Mouse (Mus musculus): Measurements from ENCODE around the gene Olfr1349. TPM values are rescaled to one million over a fixed set of nuclear protein-coding genes. Genes with fewer than 3 reads are reported as not detected.

The Olfr1349 gene
- polyA plus RNA-seq, 1 experiment from 2014 or later, result 0.10 TPM

GRCm38 (mm10) chr7:6466951-6467350, 55.8 kb downstream of the Olfr1349 start, which contains the start of gene Olfr1346:
Olfr1346 (plus strand) TSS chr7:6467101.
- Histone ChIP-seq H3K9me3 (replicated peaks; ENCODE audit: control insufficient read depth, low read length) (no peaks in the 10 kb centered on the region), H3K27ac (ENCODE audit: low read depth, low read length) (no peak within 1 kb of the TSS), H3K27me3 (ENCODE audit: control insufficient read depth, insufficient read depth, low read length) (no peaks in the 10 kb centered on the region), H3K4me3 (ENCODE audit: low read depth, low read length) (no peak within 1 kb of the TSS), H3K4me2 (no peak within 1 kb of the TSS), H3K9ac (ENCODE audit: low read depth, low read length) (no peak within 1 kb of the TSS), H3K36me3 (ENCODE audit: control insufficient read depth, insufficient read depth, low read length) (no peaks in the 10 kb centered on the region), H3K4me1 (ENCODE audit: control insufficient read depth, insufficient read depth, low read length) (no peaks in the 10 kb centered on the region)
- no peak for ATAC-seq (replicated peaks; ENCODE audit: insufficient number of reproducible peaks, low FRiP score, low TSS enrichment)

Other genes starting within 250 kb of the Olfr1349 start
- gene Zfp667, start 236.4 kb downstream of the Olfr1349 start, polyA plus RNA-seq (2014; fragmentation: Nextera tagmentation; extraction: Ambion mirVana), result 6.3 and 6.7 TPM in 2 replicates
- 4.4 and 5.1 TPM in 2 replicates for gene Zfp583, start 191.7 kb downstream of the Olfr1349 start, polyA plus RNA-seq (2014; fragmentation: Nextera tagmentation; extraction: Ambion mirVana)
- gene Gm3854, start 179.2 kb downstream of the Olfr1349 start, polyA plus RNA-seq (2014; fragmentation: Nextera tagmentation; extraction: Ambion mirVana), result 1.1 and 2.4 TPM in 2 replicates
- 1.5 and 2.0 TPM in 2 replicates for gene Zfp78, start 159.7 kb downstream of the Olfr1349 start, polyA plus RNA-seq (2014; fragmentation: Nextera tagmentation; extraction: Ambion mirVana)
- gene Zfp28, start 139.7 kb downstream of the Olfr1349 start, polyA plus RNA-seq (2014; fragmentation: Nextera tagmentation; extraction: Ambion mirVana), result 8.0 and 8.5 TPM in 2 replicates
- gene Smim17, start 124.2 kb downstream of the Olfr1349 start, polyA plus RNA-seq (2014; fragmentation: Nextera tagmentation; extraction: Ambion mirVana), result not detected in 2 replicates
- not detected in 2 replicates for gene Gm20715, start 112.7 kb downstream of the Olfr1349 start, polyA plus RNA-seq (2014; fragmentation: Nextera tagmentation; extraction: Ambion mirVana)
- not detected in 2 replicates for gene Olfr1344, start 84.3 kb downstream of the Olfr1349 start, polyA plus RNA-seq (2014; fragmentation: Nextera tagmentation; extraction: Ambion mirVana)
- gene Olfr1336, start 66.8 kb downstream of the Olfr1349 start, polyA plus RNA-seq (2014; fragmentation: Nextera tagmentation; extraction: Ambion mirVana), result not detected in 2 replicates
- gene Olfr1346, start 55.8 kb downstream of the Olfr1349 start, polyA plus RNA-seq (2014; fragmentation: Nextera tagmentation; extraction: Ambion mirVana), result not detected in 2 replicates
- not detected in 2 replicates for gene Olfr5, start 36.0 kb downstream of the Olfr1349 start, polyA plus RNA-seq (2014; fragmentation: Nextera tagmentation; extraction: Ambion mirVana)
- gene Olfr1347, start 23.2 kb downstream of the Olfr1349 start, polyA plus RNA-seq (2014; fragmentation: Nextera tagmentation; extraction: Ambion mirVana), result not detected in 2 replicates
- gene Olfr1348, start 14.2 kb downstream of the Olfr1349 start, polyA plus RNA-seq (2014; fragmentation: Nextera tagmentation; extraction: Ambion mirVana), result not detected in 2 replicates
- gene Olfr1350, start 41.9 kb upstream of the Olfr1349 start, polyA plus RNA-seq (2014; fragmentation: Nextera tagmentation; extraction: Ambion mirVana), result not detected in 2 replicates
- 20.3 and 21.5 TPM in 2 replicates for gene Zim1, start 173.5 kb upstream of the Olfr1349 start, polyA plus RNA-seq (2014; fragmentation: Nextera tagmentation; extraction: Ambion mirVana)
- 214 TPM in 2 replicates for gene Peg3, start 207.5 kb upstream of the Olfr1349 start, polyA plus RNA-seq (2014; fragmentation: Nextera tagmentation; extraction: Ambion mirVana)
- gene Usp29, start 207.6 kb upstream of the Olfr1349 start, polyA plus RNA-seq (2014; fragmentation: Nextera tagmentation; extraction: Ambion mirVana), result 14.5 and 15.5 TPM in 2 replicates

Measured in heart, embryonic 11.5 days (tissue).